Mouse (Mus musculus) lung, embryonic 15.5 days (tissue): ENCODE measurements around the gene Fgfr2. TPM values are rescaled to one million over a fixed set of nuclear protein-coding genes. Genes with fewer than 3 reads are reported as not detected.
A peak's percentile ranks its signal among the peaks of the same experiment; 100 is the strongest.

ENCODE experiments used
- ATAC-seq: fragments of 200-750 bp; cut with Nextera tagmentation; 2 replicates; pipeline ENCODE4 v1.8.0; 2017; ENCODE audit warnings: moderate number of reproducible peaks, borderline replicate concordance; ENCODE audit not compliant: low FRiP score, low TSS enrichment; ENCODE audit errors: extremely low read depth
- H3K27ac ChIP-seq: fragments of 300-500 bp; sonication (generic); 2 replicates; pipeline ENCODE4 v1.5.1; 2015; ENCODE audit warnings: moderate library complexity, mild to moderate bottlenecking, inconsistent platforms
- H3K27me3 ChIP-seq: fragments of 300-500 bp; sonication (generic); 2 replicates; pipeline ENCODE4 v1.6.1; 2015; ENCODE audit warnings: inconsistent platforms
- H3K36me3 ChIP-seq: fragments of 300-500 bp; sonication (generic); 2 replicates; pipeline ENCODE4 v1.6.1; 2015; ENCODE audit warnings: inconsistent platforms
- H3K4me1 ChIP-seq: fragments of 300-500 bp; sonication (generic); 2 replicates; pipeline ENCODE4 v1.6.1; 2015; ENCODE audit warnings: inconsistent platforms
- H3K4me2 ChIP-seq: fragments of 300-500 bp; sonication (generic); 2 replicates; pipeline ENCODE4 v1.6.1; 2015; ENCODE audit warnings: inconsistent platforms, mild to moderate bottlenecking, moderate library complexity
- H3K4me3 ChIP-seq: fragments of 300-500 bp; sonication (generic); 2 replicates; pipeline ENCODE4 v1.5.1; 2015; ENCODE audit warnings: mild to moderate bottlenecking, inconsistent platforms
- H3K9ac ChIP-seq: fragments of 300-500 bp; sonication (generic); 2 replicates; pipeline ENCODE4 v1.6.1; 2015; ENCODE audit warnings: inconsistent platforms
- H3K9me3 ChIP-seq: fragments of 300-500 bp; sonication (generic); 2 replicates; pipeline ENCODE4 v1.6.1; 2016; ENCODE audit warnings: inconsistent platforms
- WGBS: fragments of 180-500 bp; shearing (Covaris S2); methylation state at CpG from one replicate; pipeline ENCODE4 v1.1.7; 2015; 5-methylcytosine and 5-hydroxymethylcytosine counted together
- polyA plus RNA-seq: library from polyadenylated mRNA; unstranded; fragments of >200 nt; fragmentation: Nextera tagmentation; extraction: Ambion mirVana; gene quantifications from 2 replicates; pipeline ENCODE4 v1.2.1, GENCODE M21; 2015

Fgfr2 gene
- polyA plus RNA-seq, 1 experiment from 2014 or later: 160 TPM

- Histone ChIP-seq H3K4me2 (no peak overlapping the region), H3K9ac (no peak overlapping the region), H3K4me3 (no peak overlapping the region), H3K4me1 (peaks cover 57% of the 10 kb centered on the region), H3K27ac (peak overlapping the region; percentile 86), H3K27me3 (no peaks in the 10 kb centered on the region), H3K36me3 (peaks cover 50% of the 10 kb centered on the region), H3K9me3 (no peaks in the 10 kb centered on the region)
- peak; percentile 59 for ATAC-seq
- WGBS: 25% methylated on average over 7 of the region's 7 CpGs
These were observed 2948.6 kb downstream of the Fgfr2 start for GRCm38 (mm10) chr7:130174525-130174924.

DNA sequence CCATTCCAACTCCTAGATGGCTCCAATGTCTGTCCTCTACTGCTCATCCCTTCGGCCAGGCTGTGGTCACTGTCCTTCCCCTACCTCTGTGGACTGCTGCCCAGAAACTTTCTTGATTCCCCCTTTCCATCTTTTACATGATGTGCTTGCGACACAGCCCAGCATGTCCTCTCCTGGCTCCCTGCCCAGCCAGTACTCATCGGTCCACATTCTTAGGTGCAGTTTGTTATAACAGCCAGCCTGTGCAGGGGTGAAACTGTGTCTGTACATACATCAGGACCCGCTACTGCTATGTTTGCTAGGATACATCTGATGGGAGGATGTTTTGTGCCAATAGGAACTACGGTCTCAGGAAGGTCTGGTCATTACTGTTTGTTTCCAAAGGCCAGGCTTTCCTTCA lies 2949.2 kb downstream of the Fgfr2 start:
- Histone ChIP-seq H3K4me3 (no peak overlapping the region), H3K9ac (no peak overlapping the region), H3K27me3 (no peaks in the 10 kb centered on the region), H3K4me1 (peaks cover 59% of the 10 kb centered on the region), H3K9me3 (no peaks in the 10 kb centered on the region), H3K36me3 (peaks cover 53% of the 10 kb centered on the region), H3K27ac (peak overlapping the region; percentile 86), H3K4me2 (no peak overlapping the region)
- ATAC-seq: peak; percentile 70; the same call in 1 of the 2 replicates
- WGBS: 29% methylated on average over 5 of the region's 5 CpGs

- peaks cover 72% of the 10 kb centered on the region for H3K4me1 ChIP-seq
- H3K9me3 ChIP-seq: no peaks in the 10 kb centered on the region
- H3K27ac ChIP-seq: peak overlapping the region; percentile 5; the same call in 1 of the 2 replicates
- H3K27me3 ChIP-seq: no peaks in the 10 kb centered on the region
- ATAC-seq: no peak
- no peak overlapping the region for H3K4me2 ChIP-seq
- H3K9ac ChIP-seq: no peak overlapping the region
- peaks cover 38% of the 10 kb centered on the region for H3K36me3 ChIP-seq
- H3K4me3 ChIP-seq: no peak overlapping the region
- 39% methylated on average over 8 of the region's 8 CpGs for WGBS
These were observed 2953.0 kb downstream of the Fgfr2 start for GRCm38 (mm10) chr7:130170144-130170543.

DNA sequence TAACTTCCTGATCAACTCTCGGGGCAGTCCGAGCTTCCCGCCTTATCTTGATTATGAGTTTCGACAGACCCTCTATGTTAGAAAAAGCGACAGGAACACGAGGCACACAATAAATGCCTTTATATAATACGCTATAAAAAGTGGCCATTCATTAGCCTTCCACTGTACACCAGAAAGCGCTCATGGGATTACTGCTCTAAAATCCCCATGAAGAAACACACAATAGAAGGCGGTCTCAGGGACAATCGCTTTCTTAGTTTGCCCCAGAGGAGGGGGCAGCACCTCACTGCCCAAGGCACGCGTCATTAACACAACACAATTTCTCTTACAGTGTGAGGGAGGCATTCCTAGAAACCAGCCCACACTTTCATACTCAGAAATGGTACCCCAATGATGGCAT lies 2954.9 kb downstream of the Fgfr2 start:
- Histone ChIP-seq H3K4me3 (no peak overlapping the region), H3K36me3 (peaks cover 48% of the 10 kb centered on the region), H3K9me3 (no peaks in the 10 kb centered on the region), H3K4me2 (no peak overlapping the region), H3K27me3 (no peaks in the 10 kb centered on the region), H3K4me1 (peaks cover 64% of the 10 kb centered on the region), H3K9ac (no peak overlapping the region), H3K27ac (peak overlapping the region; percentile 65)
- ATAC-seq: no peak
- WGBS: 60% methylated on average over 12 of the region's 12 CpGs

DNA sequence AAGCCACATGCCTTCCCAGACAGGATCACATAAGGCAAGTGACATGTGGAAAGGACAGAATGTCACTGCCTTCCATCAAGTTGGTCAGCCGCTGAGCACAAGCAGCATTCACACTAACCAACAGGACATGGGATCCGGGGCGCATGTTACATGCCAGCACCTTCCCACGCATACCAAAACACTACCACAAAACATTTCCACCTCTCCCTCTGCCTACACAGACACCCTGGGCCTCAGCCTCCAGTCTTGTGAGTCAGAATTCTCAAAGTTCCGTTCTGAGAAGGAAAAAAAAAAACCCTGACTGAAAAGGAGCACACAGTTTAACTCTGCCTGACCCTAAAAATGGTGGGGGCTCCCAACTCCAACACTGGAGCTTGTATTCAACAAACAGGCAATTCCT lies 2955.9 kb downstream of the Fgfr2 start:
- no peak overlapping the region for H3K9ac ChIP-seq
- peaks cover 62% of the 10 kb centered on the region for H3K4me1 ChIP-seq
- ATAC-seq: no peak
- no peaks in the 10 kb centered on the region for H3K27me3 ChIP-seq
- H3K27ac ChIP-seq: peak overlapping the region; percentile 65
- no peak overlapping the region for H3K4me3 ChIP-seq
- peaks cover 51% of the 10 kb centered on the region for H3K36me3 ChIP-seq
- no peaks in the 10 kb centered on the region for H3K9me3 ChIP-seq
- no peak overlapping the region for H3K4me2 ChIP-seq
- WGBS: 51% methylated on average over 5 of the region's 5 CpGs

GRCm38 (mm10) chr7:130166190-130166589 lies 2957.0 kb downstream of the Fgfr2 start:
- H3K9me3 ChIP-seq: no peaks in the 10 kb centered on the region

GRCm38 (mm10) chr7:130165408-130165807 lies 2957.7 kb downstream of the Fgfr2 start:
- Histone ChIP-seq H3K9ac (no peak overlapping the region), H3K4me3 (no peak overlapping the region), H3K4me1 (peaks cover 65% of the 10 kb centered on the region), H3K27ac (peak overlapping the region; percentile 68), H3K9me3 (no peaks in the 10 kb centered on the region), H3K27me3 (no peaks in the 10 kb centered on the region), H3K4me2 (no peak overlapping the region), H3K36me3 (peaks cover 48% of the 10 kb centered on the region)
- WGBS: 24% methylated on average over 3 of the region's 3 CpGs
- no peak for ATAC-seq

More at GRCm38 (mm10) chr7:130166190-130166589, 2957.0 kb downstream of the Fgfr2 start:
- peaks cover 50% of the 10 kb centered on the region for H3K36me3 ChIP-seq
- H3K4me3 ChIP-seq: no peak overlapping the region
- no peak overlapping the region for H3K9ac ChIP-seq
- no peak overlapping the region for H3K4me2 ChIP-seq
- H3K27ac ChIP-seq: peak overlapping the region; percentile 65
- no peaks in the 10 kb centered on the region for H3K27me3 ChIP-seq
- H3K4me1 ChIP-seq: peaks cover 70% of the 10 kb centered on the region
- no peak for ATAC-seq
- WGBS: 47% methylated on average over 4 of the region's 4 CpGs

GRCm38 (mm10) chr7:130162718-130163117 lies 2960.4 kb downstream of the Fgfr2 start:
- WGBS: 66% methylated on average over 6 of the region's 6 CpGs
- no peaks in the 10 kb centered on the region for H3K9me3 ChIP-seq
- H3K4me2 ChIP-seq: no peak overlapping the region
- H3K4me3 ChIP-seq: no peak overlapping the region
- H3K9ac ChIP-seq: no peak overlapping the region
- H3K27ac ChIP-seq: no peak overlapping the region
- H3K4me1 ChIP-seq: peaks cover 41% of the 10 kb centered on the region
- no peak for ATAC-seq
- H3K27me3 ChIP-seq: no peaks in the 10 kb centered on the region
- peaks cover 35% of the 10 kb centered on the region for H3K36me3 ChIP-seq

DNA sequence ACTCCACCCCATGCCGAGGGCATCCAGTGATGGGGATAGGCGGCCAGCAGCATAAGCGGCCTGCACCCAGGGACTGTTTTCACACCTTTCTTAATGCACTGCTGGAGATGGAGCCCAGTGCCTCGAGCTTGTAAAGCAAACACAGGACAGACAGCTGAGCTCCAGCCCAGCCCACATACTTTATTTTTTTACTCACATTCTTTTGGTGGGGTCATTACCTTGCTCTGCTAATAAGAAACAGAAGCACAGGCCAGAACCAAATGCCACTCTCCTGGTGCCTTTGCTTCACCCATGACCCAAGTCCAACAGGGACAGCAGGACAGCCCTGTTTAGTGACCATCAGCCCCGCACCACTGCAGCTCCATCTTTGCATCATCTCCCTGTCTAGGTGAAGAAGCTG lies 2961.6 kb downstream of the Fgfr2 start:
- 54% methylated on average over 5 of the region's 5 CpGs for WGBS
- Histone ChIP-seq H3K4me2 (no peak overlapping the region), H3K27ac (no peak overlapping the region), H3K36me3 (peaks cover 28% of the 10 kb centered on the region), H3K4me3 (no peak overlapping the region), H3K9me3 (no peaks in the 10 kb centered on the region), H3K4me1 (peaks cover 30% of the 10 kb centered on the region), H3K9ac (no peak overlapping the region), H3K27me3 (no peaks in the 10 kb centered on the region)
- no peak for ATAC-seq

DNA sequence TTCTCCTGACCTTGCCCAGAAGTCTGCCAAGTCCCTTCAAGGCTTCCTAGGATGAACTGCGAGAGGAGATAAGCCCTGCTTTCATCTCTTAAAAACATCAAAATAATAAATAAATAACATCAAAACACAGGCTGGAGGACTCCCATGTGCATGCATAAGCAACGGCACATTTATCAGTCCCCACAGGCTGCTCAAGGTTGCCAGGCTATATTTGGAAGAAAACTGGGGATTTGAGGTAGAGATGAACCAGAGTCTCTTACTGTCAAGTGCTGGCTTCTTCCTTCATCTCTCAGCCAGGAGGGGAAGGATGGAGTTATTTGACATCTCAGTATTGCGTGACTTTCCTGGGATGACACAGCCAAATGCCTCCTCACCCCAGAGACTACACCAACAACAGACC lies 2964.3 kb downstream of the Fgfr2 start:
- H3K27ac ChIP-seq: no peak overlapping the region
- peaks cover 8% of the 10 kb centered on the region for H3K4me1 ChIP-seq
- ATAC-seq: no peak
- no peaks in the 10 kb centered on the region for H3K27me3 ChIP-seq
- H3K4me3 ChIP-seq: no peak overlapping the region
- WGBS: 67% methylated on average over 3 of the region's 3 CpGs
- no peaks in the 10 kb centered on the region for H3K9me3 ChIP-seq
- H3K36me3 ChIP-seq: peaks cover 22% of the 10 kb centered on the region
- no peak overlapping the region for H3K9ac ChIP-seq
- H3K4me2 ChIP-seq: no peak overlapping the region

GRCm38 (mm10) chr7:130153363-130153969 lies 2969.7 kb downstream of the Fgfr2 start:
- H3K4me2 ChIP-seq: no peak overlapping the region
- H3K36me3 ChIP-seq: no peaks in the 10 kb centered on the region
- H3K27me3 ChIP-seq: no peaks in the 10 kb centered on the region
- H3K9ac ChIP-seq: no peak overlapping the region
- WGBS: 63% methylated on average over 7 of the region's 7 CpGs
- H3K27ac ChIP-seq: no peak overlapping the region
- H3K9me3 ChIP-seq: no peaks in the 10 kb centered on the region
- H3K4me1 ChIP-seq: no peaks in the 10 kb centered on the region
- ATAC-seq: no peak
- no peak overlapping the region for H3K4me3 ChIP-seq

GRCm38 (mm10) chr7:130148906-130149305 lies 2974.2 kb downstream of the Fgfr2 start:
- Histone ChIP-seq H3K4me3 (no peak overlapping the region), H3K4me1 (0 out of 2 replicates have a peak, but pooled peaks cover 3% of the 10 kb centered on the region), H3K9ac (no peak overlapping the region), H3K9me3 (no peaks in the 10 kb centered on the region), H3K36me3 (no peaks in the 10 kb centered on the region), H3K27ac (no peak overlapping the region), H3K27me3 (no peaks in the 10 kb centered on the region), H3K4me2 (no peak overlapping the region)
- ATAC-seq: no peak
- 63% methylated on average over 5 of the region's 5 CpGs for WGBS
